Mouse (Mus musculus) MEL (cell line): ENCODE data around the gene Mmp7. TPM values are rescaled to one million over a fixed set of nuclear protein-coding genes. Genes with fewer than 3 reads are reported as not detected.

Experiments
- DNase-seq: peaks from one replicate; pipeline ENCODE4 v3.0.0; 2011; ENCODE audit warnings: low read depth, low spot score
- H3K27ac ChIP-seq: 2 replicates; pipeline ENCODE4 v1.5.1; 2012; ENCODE audit warnings: low read depth, mild to moderate bottlenecking, control low read depth, low read length, moderate library complexity; ENCODE audit not compliant: control insufficient read depth
- H3K27me3 ChIP-seq, 2 experiments: fragments of 150-350 bp in 1 of 2; sonication (generic) in 1 of 2; 2 replicates each; pipeline ENCODE4 v1.6.1; 2012; ENCODE audit warnings: low read length in 2 of 2, mild to moderate bottlenecking in 2 of 2, improper control_type of control experiment in 1 of 2, moderate library complexity in 1 of 2; ENCODE audit not compliant: insufficient read depth in 2 of 2, control insufficient read depth in 1 of 2
- H3K36me3 ChIP-seq, 2 experiments: 2 replicates each; pipeline ENCODE4 v1.6.1; 2012 to 2014; ENCODE audit warnings: low read length in 2 of 2, improper control_type of control experiment in 1 of 2, inconsistent platforms in 1 of 2, mild to moderate bottlenecking in 1 of 2; ENCODE audit not compliant: insufficient read depth in 2 of 2, control insufficient read depth in 1 of 2
- H3K4me1 ChIP-seq, 2 experiments: fragments of 150-350 bp in 1 of 2; sonication (generic) in 1 of 2; 2 replicates each; pipeline ENCODE4 v1.6.1; 2012; ENCODE audit warnings: low read length in 2 of 2, improper control_type of control experiment in 1 of 2, mild to moderate bottlenecking in 1 of 2; ENCODE audit not compliant: insufficient read depth in 2 of 2, control insufficient read depth in 1 of 2
- H3K4me3 ChIP-seq, 2 experiments: fragments of 150-350 bp in 1 of 2; sonication (generic) in 1 of 2; 2 replicates each; pipeline ENCODE4 v1.5.1; 2012; ENCODE audit warnings: low read depth in 2 of 2, low read length in 2 of 2, mild to moderate bottlenecking in 2 of 2, moderate library complexity in 2 of 2, control low read depth in 1 of 2, improper control_type of control experiment in 1 of 2; ENCODE audit not compliant: control insufficient read depth in 1 of 2, insufficient read depth in 1 of 2
- H3K79me2 ChIP-seq: 2 replicates; pipeline ENCODE4 v1.6.1; 2012; ENCODE audit warnings: mild to moderate bottlenecking, low read length, moderate library complexity; ENCODE audit not compliant: control insufficient read depth, poor library complexity, insufficient read depth
- H3K9ac ChIP-seq: 2 replicates; pipeline ENCODE4 v1.6.1; 2012; ENCODE audit warnings: low read depth, mild to moderate bottlenecking, control low read depth, low read length, moderate library complexity; ENCODE audit not compliant: control insufficient read depth, poor library complexity, severe bottlenecking
- H3K9me3 ChIP-seq: fragments of 150-350 bp; sonication (generic); replicated peaks from 2 replicates; pipeline ENCODE4 v1.6.1; 2012; ENCODE audit warnings: mild to moderate bottlenecking, low read length, improper control_type of control experiment, moderate library complexity; ENCODE audit not compliant: insufficient read depth
- BHLHE40 ChIP-seq: IDR thresholded peaks from 2 replicates; pipeline ENCODE4 v1.6.1; 2012; ENCODE audit warnings: low read depth, mild to moderate bottlenecking, inconsistent platforms, low read length, improper control_type of control experiment, borderline replicate concordance
- CHD1 ChIP-seq: IDR thresholded peaks from 2 replicates; pipeline ENCODE4 v1.6.1; 2012; ENCODE audit warnings: low read depth, mild to moderate bottlenecking, inconsistent platforms, low read length, improper control_type of control experiment
- CHD2 ChIP-seq: IDR thresholded peaks from 2 replicates; pipeline ENCODE4 v1.6.1; 2011; ENCODE audit warnings: low read length, improper control_type of control experiment
- E2F4 ChIP-seq: IDR thresholded peaks from 2 replicates; pipeline ENCODE4 v1.6.1; 2011; ENCODE audit warnings: low read depth, low read length, improper control_type of control experiment, borderline replicate concordance
- ELF1 ChIP-seq: IDR thresholded peaks from 2 replicates; pipeline ENCODE4 v1.6.1; 2014; ENCODE audit warnings: low read depth, mild to moderate bottlenecking, inconsistent platforms, low read length, improper control_type of control experiment, moderate library complexity
- GATA1 ChIP-seq: IDR thresholded peaks from 2 replicates; pipeline ENCODE4 v1.6.1; 2011; ENCODE audit warnings: low read depth, low read length, improper control_type of control experiment
- JUND ChIP-seq: IDR thresholded peaks from 2 replicates; pipeline ENCODE4 v1.6.1; 2011; ENCODE audit warnings: low read depth, mild to moderate bottlenecking, improper control_type of control experiment, low read length
- MAFK ChIP-seq: IDR thresholded peaks from 2 replicates; pipeline ENCODE4 v1.6.1; 2011; ENCODE audit warnings: low read depth, mild to moderate bottlenecking, low read length, improper control_type of control experiment, borderline replicate concordance
- MAX ChIP-seq: IDR thresholded peaks from 2 replicates; pipeline ENCODE4 v1.6.1; 2011; ENCODE audit warnings: low read length, improper control_type of control experiment
- MXI1 ChIP-seq: IDR thresholded peaks from 2 replicates; pipeline ENCODE4 v1.6.1; 2011; ENCODE audit warnings: mild to moderate bottlenecking, low read depth, low read length, improper control_type of control experiment
- MYB ChIP-seq: IDR thresholded peaks from 2 replicates; pipeline ENCODE4 v1.6.1; 2011; ENCODE audit warnings: mild to moderate bottlenecking, low read depth, low read length, improper control_type of control experiment
- MYC ChIP-seq: IDR thresholded peaks from 2 replicates; pipeline ENCODE4 v1.6.1; 2011; ENCODE audit warnings: low read depth, mild to moderate bottlenecking, low read length, improper control_type of control experiment, moderate library complexity
- NELFE ChIP-seq: IDR thresholded peaks from 2 replicates; pipeline ENCODE4 v1.6.1; 2011; ENCODE audit warnings: low read depth, low read length, improper control_type of control experiment
- POLR2AphosphoS2 ChIP-seq: IDR thresholded peaks from 2 replicates; pipeline ENCODE4 v1.6.1; 2011; ENCODE audit warnings: low read length, improper control_type of control experiment
- RAD21 ChIP-seq: IDR thresholded peaks from 2 replicates; pipeline ENCODE4 v1.6.1; 2011; ENCODE audit warnings: mild to moderate bottlenecking, low read depth, low read length, improper control_type of control experiment
- SMC3 ChIP-seq: IDR thresholded peaks from 2 replicates; pipeline ENCODE4 v1.6.1; 2011; ENCODE audit warnings: low read depth, low read length, improper control_type of control experiment
- USF1 ChIP-seq: IDR thresholded peaks from 2 replicates; pipeline ENCODE4 v1.6.1; 2014; ENCODE audit warnings: low read depth, mild to moderate bottlenecking, inconsistent platforms, low read length, improper control_type of control experiment, moderate library complexity
- ZKSCAN1 ChIP-seq: IDR thresholded peaks from 2 replicates; pipeline ENCODE4 v1.6.1; 2012; ENCODE audit warnings: low read depth, mild to moderate bottlenecking, inconsistent platforms, low read length, improper control_type of control experiment, moderate library complexity
- ZNF384 ChIP-seq: IDR thresholded peaks from 2 replicates; pipeline ENCODE4 v1.6.1; 2012; ENCODE audit warnings: low read depth, mild to moderate bottlenecking, inconsistent platforms, low read length, improper control_type of control experiment
- polyA plus RNA-seq, 2 experiments: library from polyadenylated mRNA; stranded (reverse) in 1 of 2; unstranded in 1 of 2; fragments of >175 nt in 1 of 2; fragments of >200 nt in 1 of 2; gene quantifications; 2 replicates each; pipeline versions ENCODE4 v1.2.1 to v1.2.4; 2012; ENCODE audit warnings: low replicate concordance in 2 of 2, low read depth in 1 of 2; ENCODE audit not compliant: insufficient read length in 2 of 2, insufficient read depth in 1 of 2, missing spikeins in 1 of 2
- total RNA-seq: library from RNA; depleted of rRNA; stranded (reverse); fragments of 300-350 nt; gene quantifications from 2 replicates; pipeline ENCODE4 v1.2.3, GENCODE M21; 2012

Mmp7 gene
- total and polyA plus RNA-seq, 3 experiments: not detected

DNA sequence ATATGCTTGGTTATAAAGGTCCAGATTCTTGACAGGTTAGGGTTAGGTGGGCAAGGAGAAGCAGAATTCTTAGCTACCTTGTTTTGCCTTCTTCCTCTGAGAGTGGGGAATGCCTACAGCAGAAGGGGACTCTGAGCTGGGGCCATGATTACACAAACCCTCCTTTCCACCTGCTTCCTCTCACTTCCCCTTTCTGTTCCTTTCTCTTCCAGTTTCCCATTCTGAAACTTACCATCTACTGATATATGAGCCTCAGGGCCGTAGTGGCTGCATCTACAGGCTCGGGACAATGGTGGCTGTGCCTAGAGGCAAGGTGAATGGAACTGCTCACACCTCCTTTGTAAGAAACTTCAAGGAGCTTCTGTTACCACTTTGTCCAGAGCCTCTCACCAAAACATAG, 5.9 kb upstream of the Mmp7 start:
- TF ChIP-seq SMC3 (0 out of 2 replicates have a peak, but pooled peaks have one; percentile 2), CHD1 (no peak)
- Histone ChIP-seq H3K36me3 (no peaks in the 10 kb centered on the region), H3K4me3 (no peak overlapping the region), H3K79me2 (no peaks in the 10 kb centered on the region), H3K4me1 (no peaks in the 10 kb centered on the region), H3K9ac (no peak overlapping the region), H3K27ac (no peak overlapping the region), H3K9me3 (no peaks in the 10 kb centered on the region), H3K27me3 (peaks cover 12 to 16% of the 10 kb centered on the region in 2 experiments)
- DNase-seq: peak; percentile 22

DNA sequence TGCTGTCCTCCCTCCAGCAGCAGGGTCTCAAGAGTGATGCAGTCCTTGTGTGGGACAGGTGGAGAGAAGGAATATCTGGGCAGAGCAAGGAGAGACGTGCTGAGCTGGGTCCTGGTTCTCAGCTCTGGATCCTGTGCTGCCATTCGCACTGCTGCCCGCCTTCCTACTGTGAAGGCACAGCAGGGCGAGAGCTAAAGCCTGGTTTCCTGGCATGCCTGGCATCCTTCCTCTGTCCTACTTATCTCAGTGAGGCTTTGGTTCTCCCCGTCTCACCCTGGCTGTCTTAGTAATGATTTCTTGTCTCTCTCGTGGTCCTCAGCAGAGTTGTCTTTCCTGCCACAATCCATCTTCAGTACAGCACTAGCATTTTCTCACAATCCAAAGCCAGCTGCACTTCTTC, 2.1 kb upstream of the Mmp7 start:
- TF ChIP-seq MAX: no peak
- TF ChIP-seq ELF1: no peak
- TF ChIP-seq GATA1: no peak
- TF ChIP-seq JUND: no peak
- TF ChIP-seq USF1: no peak
- no peak for TF ChIP-seq E2F4
- TF ChIP-seq MXI1: no peak
- TF ChIP-seq RAD21: no peak
- TF ChIP-seq NELFE: no peak
- TF ChIP-seq MYC: no peak
- no peak for TF ChIP-seq POLR2AphosphoS2
- no peak for TF ChIP-seq MAFK
- no peak for TF ChIP-seq MYB
- no peak for TF ChIP-seq ZKSCAN1
- TF ChIP-seq CHD2: no peak

GRCm38 (mm10) chr9:7693961-7694360, 2.1 kb downstream of the Mmp7 start:
- H3K79me2 ChIP-seq: no peaks in the 10 kb centered on the region
- no peak for DNase-seq
- H3K27ac ChIP-seq: no peak overlapping the region
- no peak for TF ChIP-seq NELFE
- TF ChIP-seq ZNF384: no peak
- no peak for TF ChIP-seq BHLHE40
- H3K27me3 ChIP-seq: peaks cover 2 to 9% of the 10 kb centered on the region in 2 experiments; a peak in 2 of 4 replicates
- H3K9me3 ChIP-seq: no peaks in the 10 kb centered on the region
- no peaks in the 10 kb centered on the region for H3K4me1 ChIP-seq
- H3K4me3 ChIP-seq: no peak overlapping the region
- H3K9ac ChIP-seq: no peak overlapping the region
- no peaks in the 10 kb centered on the region for H3K36me3 ChIP-seq

More for the DNA sequence above, 2.1 kb upstream of the Mmp7 start:
- H3K79me2 ChIP-seq: no peaks in the 10 kb centered on the region
- no peaks in the 10 kb centered on the region for H3K4me1 ChIP-seq
- H3K9me3 ChIP-seq: no peaks in the 10 kb centered on the region
- no peak overlapping the region for H3K4me3 ChIP-seq
- no peak for DNase-seq
- no peak overlapping the region for H3K27ac ChIP-seq
- H3K36me3 ChIP-seq: no peaks in the 10 kb centered on the region
- no peak overlapping the region for H3K9ac ChIP-seq
- H3K27me3 ChIP-seq: peaks cover 0 to 5% of the 10 kb centered on the region in 2 experiments; a peak in 2 of 4 replicates
